Mouse (Mus musculus): ENCODE data around the gene Rhou.

DNA sequence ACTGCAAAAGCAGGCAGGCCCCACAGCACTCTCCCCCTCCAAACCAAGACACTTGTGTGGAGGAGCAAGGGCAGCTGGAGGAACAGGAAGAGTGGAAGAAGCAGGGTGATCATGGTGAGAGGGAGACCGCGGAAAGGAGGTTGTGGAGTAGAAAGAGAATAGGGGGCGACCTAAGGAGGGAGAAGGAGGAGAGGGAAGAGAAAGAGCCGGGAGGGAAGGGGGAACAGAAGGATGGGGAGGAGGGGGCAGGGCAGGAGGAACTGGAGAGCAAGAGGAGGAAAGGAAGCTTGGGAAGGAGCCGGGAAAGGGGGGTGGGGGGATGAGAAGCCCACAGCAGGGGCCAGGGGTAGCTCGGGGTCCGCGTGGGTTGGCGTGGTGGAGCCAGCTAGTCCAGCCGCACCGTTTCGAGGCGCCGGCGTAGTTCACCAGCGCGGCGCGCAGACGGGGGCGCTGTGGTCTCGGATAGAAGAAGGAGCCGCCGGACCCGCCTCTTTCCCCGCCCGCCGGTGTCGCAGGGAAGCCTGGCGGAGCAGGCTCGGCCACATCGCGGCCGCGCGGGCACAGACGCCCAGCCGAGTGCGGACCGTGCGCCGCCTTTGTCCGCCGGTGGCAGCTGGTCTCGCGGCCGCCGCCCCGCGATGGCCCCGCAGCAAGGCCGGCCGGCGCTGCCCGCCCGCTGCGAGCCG lies at the start of gene Rhou:
- no peak for TF ChIP-seq POLR2A (IDR thresholded peaks at IDR 0.05; ENCODE audit: control insufficient read depth, extremely low read depth, insufficient read depth, low read length, poor library complexity)
- no peak for TF ChIP-seq CTCF (IDR thresholded peaks at IDR 0.05; ENCODE audit: borderline replicate concordance, control insufficient read depth, extremely low read depth, insufficient read depth, low read length, poor library complexity)

Data from thymus, adult 2 months (tissue).